Mouse (Mus musculus) T-helper 17 cell (primary cell): ENCODE data around the gene Nfkbil1.

Source experiments
- in situ Hi-C, 2 experiments: fragments of 300-600 bp; cut with MboI, MseI; formaldehyde crosslinking; loops; 1 replicate in 1 of 2; 2 replicates in 1 of 2; pipeline ENCODE4 v1.15.1; 2025; ENCODE audit warnings: high pct_unique_total_duplicates in 2 of 2

The Nfkbil1 gene

DNA sequence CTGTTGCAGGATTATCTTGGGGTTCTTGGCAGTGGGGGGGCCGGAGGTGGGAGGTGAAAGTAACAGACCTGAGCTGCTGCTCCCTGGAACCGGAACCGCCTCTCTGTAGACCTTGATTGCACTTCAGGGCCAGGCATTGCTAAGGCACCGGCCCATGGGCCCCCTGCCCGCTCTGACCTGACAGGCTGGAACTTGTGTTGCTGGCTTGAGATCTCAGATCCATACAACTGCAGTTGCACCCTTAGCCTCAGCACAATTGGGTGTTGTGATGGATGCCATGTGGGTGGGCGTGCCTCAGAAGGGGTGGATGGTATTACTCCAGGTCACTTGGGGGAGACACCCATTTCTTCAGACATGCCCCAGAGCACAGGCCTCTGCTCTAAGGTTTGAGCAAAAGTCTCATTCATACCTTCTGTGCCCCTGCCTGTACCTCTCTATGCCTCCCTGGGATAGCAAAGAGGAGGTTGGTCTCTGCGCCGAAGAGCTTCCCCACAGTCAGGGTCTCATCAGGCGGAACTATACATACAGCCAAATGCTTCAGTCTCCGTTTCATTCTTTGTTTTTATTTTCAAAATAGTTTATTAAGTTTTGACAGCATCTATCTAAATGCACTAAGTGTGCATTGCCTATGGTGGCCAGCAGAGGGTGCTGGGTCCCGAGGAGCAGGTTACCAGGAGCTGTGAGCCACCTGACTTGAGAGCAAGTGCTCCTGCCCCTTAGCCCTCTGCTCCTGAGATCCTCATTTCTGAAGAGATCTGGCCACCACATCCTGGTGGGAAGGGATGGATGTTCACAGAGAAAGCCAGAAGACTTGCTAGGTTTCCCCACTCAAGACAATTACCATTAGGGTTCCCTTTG is 18.9 kb upstream of the Nfkbil1 start:
- in situ Hi-C loops = no loop called here

DNA sequence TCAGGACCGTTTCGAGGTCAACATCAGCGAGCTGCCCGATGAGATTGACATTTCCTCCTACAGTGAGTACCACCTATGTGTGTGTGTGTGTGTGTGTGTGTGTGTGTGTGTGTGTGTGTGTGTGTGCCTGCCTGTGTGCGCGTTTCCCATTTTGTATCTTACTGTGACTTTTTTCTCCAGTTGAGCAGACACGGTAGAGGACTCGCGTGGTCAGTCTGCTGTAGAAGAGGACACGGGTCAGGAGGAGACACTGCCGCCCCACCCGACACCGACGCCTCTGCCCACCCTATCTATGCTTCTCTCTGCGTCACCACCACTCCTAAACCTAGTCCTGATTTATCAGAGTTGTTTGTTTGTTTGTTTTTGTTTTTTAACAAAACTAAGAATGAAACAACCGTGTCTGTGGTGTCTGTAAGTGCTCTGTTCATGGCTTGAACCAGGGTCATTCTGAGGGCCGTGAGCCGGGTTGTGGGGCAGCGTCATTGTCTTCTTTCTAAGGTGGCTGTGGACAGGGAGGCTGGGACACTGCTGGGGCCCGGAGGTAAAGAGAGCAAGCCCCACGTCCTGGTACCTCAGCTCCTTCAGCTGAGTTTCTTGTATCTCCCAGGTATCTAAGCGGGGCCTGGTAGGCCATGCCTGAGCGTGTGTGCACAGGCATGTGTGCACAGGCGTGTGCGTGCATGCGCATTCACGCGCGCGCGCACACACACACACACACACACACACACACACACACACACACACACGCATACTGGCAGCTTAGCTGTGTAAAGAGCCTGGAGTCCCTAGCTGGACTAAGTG is 17.9 kb upstream of the Nfkbil1 start:
- in situ Hi-C loops = no loop called here

DNA sequence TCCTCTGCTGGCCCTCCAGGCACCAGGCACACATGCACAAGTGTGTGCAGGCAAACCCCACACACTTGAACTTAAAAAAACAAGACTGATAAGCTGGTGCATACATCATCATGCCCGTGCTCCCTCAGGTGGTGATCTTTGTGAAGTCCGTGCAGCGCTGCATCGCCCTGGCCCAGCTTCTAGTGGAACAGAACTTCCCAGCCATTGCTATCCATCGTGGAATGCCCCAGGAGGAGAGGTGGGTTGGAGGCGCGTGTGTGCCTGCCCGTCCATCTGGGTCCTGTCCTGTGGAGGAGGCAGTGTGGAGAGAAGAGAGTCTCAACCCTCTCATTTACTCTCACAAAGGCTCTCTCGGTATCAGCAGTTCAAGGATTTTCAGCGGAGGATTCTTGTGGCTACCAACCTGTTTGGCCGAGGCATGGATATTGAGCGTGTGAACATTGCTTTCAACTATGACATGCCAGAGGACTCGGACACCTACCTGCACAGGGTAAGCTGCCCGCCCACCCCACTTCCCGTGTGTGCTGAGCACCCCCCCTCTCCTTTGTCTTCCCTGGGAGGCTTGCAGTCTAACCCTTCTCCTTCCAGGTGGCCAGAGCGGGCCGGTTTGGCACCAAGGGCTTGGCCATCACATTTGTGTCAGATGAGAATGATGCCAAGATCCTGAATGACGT is 17.2 kb upstream of the Nfkbil1 start:
- in situ Hi-C loops = no loop called here

DNA sequence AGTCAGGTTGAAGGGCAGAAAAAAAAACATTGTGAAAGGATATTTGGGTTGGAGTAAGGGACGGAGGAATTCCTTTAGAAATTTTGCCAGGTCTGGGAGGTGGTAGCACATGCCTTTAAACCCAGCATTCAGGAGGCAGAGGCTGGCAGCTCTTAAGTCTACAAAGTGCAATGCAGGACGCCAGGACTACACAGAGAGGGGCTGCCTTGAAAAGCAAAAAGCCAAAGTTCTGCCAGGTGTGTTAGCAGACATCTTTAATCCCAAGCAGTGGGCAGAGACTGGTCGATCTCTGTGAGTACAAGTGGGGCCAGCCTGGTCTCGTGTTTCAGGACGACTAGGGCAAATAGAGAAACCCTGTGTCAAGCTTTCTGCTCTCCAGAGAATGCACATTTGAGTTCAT is 16.4 kb upstream of the Nfkbil1 start:
- in situ Hi-C loops = no loop called here

DNA sequence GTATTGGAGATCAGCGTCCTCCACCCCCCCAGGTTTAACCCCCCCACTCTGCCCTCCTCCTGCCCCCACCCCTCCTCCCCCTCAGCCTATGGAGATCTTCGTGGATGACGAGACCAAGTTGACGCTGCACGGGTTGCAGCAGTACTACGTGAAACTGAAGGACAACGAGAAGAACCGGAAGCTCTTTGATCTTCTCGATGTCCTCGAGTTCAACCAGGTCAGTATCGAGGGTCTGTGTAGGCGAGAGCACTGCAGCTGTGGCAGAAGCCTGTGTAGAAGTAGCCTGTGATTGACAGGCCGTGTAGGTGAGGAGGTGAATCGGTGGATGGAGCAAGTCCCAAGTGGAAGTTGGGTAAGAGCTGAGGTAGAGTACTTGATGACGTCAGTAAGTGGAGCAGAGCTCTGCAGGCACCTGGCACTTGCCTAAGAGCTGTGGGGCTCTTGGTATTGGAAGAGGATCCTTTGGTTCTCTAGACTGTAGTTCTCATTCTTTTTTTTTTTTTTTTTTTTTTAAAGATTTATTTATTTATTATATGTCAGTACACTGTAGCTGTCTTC is 15.6 kb upstream of the Nfkbil1 start:
- in situ Hi-C loops = no loop called here

DNA sequence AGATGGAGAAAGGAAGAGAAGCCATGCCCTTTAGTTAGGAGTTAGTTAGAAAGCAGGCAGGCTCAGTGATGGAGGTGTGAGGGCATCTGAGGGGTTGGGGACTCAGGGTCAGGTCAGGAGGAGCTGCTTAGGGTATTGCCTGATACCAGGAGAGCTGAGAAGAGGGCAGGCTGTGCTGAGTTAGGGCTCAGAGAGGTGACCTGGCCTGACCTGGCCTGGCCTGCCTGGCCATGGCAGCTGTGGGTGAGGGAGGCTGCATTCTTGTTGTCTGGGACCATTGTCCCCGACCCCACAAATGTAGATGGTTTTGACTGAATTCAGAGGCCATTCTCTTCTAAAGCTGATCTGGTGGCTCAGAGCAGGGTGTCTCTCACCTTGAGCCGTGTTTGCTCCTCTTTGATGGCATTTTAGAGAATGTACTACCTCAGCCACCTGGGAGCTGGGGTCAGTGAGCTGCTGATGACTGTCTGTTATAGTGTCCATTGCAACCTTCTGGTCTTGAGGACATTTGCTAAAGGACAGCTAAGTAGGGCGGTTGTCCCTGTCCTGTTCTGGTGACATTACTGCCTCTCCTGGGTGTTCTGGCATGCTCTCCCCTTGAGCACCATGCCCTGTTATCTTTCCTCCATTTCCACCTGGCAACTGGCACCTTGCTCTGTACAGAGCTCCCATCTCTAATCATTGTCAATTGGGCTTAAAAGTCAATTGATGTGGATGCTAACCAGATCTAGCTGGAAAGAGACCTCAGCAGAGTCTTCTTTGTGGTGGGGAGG is 14.9 kb upstream of the Nfkbil1 start:
- in situ Hi-C loops = no loop called here

DNA sequence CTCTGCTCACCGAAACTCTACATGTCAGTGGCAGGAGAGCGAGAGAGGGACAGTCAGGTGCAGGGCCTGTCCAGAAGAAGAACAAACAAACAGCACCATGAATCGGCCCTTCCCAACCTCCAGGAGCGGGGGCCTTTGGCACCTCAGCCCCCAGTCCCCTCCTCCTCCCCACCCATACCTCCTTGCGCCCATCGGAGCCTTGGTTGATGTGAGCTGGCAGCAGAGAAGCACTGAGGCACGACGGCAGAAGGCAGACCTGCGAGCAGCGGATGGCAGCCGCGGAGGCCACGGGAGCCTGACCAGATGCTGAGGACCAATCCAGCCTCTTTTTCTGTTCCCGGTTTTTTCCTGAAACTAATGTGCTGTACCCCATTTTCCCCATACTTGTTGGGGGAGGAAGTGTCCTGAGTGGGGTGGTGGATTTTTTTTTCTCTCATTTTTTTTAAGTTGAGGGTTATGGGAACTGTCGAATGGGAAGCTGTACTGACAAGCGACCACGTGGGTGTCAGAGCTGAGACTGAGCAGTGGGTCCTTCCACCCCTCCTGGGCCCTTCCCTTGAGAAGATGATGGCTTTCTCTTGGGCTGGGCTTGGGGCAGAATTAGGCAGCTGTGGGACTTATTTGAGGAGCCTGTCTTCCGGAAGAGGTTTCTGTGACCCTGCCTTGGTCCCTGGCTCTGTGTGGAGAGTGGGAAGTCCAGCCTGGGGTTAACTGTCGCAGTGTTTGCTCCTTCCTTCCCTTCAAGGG is 14.0 kb upstream of the Nfkbil1 start:
- in situ Hi-C loops = loop anchor here in 1 of 2 experiments (25.0 kb wide), 1 partner anchor 1137 kb away; the partner anchor contains the start of genes Brd2 and H2-DMa

DNA sequence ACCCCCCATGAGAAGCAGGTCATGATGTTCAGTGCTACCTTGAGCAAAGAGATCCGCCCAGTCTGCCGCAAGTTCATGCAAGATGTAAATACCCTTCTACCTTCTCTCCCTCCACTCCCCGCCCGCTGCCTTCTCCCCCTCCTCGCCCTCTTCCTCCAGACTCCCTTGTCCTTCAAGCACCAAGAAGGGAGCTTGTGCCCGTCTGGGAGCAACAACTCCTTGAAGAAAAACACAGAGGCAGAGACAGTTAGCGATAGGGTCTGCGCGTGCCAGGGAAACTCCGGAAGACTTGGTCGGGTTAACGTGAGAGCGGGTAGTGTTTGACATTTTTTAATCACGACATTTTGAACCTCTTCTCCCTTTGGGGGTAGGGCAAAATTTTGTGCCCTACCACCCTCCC is 13.4 kb upstream of the Nfkbil1 start:
- in situ Hi-C loops = loop anchor here in 1 of 2 experiments (25.0 kb wide), 1 partner anchor 1137 kb away; the partner anchor contains the start of genes Brd2 and H2-DMa

DNA sequence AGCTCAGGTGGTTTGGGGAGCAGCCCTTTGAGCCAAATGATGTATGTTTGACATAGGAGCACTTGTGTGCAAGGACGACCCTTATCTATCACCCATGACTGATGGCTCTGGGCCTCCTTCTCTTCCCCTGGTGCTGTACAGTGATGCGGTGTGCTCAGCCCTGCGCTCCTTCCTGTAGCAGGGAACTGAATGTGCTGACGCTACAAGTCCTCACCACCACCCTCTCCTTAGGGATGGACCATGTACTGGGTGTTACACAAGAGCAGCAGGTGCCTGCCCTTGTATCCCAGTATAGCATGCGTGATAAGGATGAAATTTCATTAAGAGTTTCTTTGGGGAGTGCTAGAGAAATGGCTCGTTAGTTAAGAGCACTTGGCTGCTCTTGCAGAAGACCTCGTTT is 11.6 kb upstream of the Nfkbil1 start:
- in situ Hi-C loops = loop anchor here in 1 of 2 experiments (25.0 kb wide), 1 partner anchor 1135 kb away; the partner anchor contains the start of genes Brd2 and H2-DMa

DNA sequence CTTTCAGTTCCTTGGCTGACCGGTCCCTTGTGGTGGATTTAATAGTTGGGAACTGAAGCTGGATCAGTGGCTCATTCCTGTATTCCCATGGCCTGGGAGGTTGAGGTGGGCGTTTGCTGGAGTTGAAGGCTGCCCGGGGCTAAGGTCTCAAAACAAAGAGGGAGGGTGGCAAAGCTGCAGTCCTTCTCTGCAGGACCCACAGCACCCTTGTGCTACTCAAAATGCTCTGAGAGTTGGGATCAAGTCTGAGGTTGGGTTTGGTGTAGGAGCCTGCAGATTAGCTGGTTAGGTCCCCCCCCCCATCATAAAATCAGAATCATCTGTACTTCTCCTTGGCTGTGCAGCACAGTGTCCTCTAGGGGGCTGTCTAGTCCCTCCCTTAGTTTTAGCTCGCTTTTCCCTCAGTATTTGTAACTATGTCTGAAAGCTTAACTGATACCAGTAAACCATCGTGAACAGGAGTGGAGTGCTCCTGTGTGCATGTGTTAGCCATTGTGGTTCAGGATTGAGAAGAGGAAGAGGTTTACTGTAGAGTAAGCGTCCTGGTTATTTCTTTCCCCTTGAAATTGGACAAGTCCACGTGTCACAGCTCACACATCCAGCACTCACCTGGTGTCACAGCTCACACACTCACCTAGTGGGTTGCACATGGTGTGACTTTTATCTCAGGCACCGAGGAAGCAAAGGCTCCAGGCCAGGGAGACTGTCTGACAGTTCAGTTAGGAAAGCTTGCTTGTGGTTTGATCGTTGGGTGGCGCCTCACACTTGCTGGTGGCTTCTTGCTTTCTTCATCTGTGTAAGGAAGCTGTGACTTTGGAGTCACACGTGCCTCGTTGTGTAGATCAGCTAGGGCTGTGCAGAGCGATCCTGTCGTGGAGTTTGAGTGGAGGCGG is 10.4 kb upstream of the Nfkbil1 start:
- in situ Hi-C loops = loop anchor here in 1 of 2 experiments (25.0 kb wide), 1 partner anchor 1134 kb away; the partner anchor contains the start of genes Brd2 and H2-DMa

DNA sequence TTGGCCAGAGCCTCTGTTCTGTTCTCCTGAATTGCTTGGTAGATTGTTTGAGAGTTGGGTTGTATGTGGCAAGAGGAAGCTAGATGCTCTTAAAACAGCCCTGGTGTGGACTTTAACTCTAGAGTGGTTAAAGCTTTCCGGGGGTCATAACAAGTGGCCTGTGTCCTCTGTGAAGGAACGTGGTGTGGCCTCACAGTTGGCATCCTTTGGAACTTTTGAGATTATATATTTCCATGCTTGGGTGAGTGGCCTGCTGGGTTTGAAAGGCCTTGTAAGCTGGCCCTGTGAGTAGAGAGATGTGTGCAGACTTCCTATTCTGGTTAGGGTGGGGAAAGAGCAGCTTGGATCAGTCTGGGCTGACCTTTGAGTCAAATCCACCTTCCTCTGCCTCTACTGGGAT is 9.4 kb upstream of the Nfkbil1 start:
- in situ Hi-C loops = loop anchor here (5.0 to 25.0 kb wide), 2 partner anchors 243 to 1133 kb away; partner anchors contain the start of genes Brd2 (in 1 of the 2), H2-DMa (in 1 of the 2) and Vars (in 1 of the 2)

DNA sequence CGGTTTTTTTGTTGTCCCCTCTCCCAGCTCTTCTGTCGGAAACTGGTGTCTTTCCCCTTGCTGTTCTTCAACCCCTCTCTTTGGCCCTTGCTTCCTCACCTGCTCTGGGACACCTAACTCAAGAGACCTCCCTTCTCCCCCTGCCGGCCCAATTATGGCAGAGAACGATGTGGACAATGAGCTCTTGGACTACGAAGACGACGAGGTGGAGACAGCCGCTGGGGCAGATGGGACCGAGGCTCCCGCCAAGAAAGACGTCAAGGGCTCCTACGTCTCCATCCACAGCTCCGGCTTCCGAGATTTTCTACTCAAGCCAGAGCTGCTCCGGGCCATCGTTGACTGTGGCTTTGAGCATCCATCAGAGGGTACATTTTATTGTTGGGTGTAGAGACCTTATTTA is 7.5 kb upstream of the Nfkbil1 start:
- in situ Hi-C loops = loop anchor here (5.0 to 25.0 kb wide), 2 partner anchors 241 to 1131 kb away; partner anchors contain the start of genes Brd2 (in 1 of the 2), H2-DMa (in 1 of the 2) and Vars (in 1 of the 2)

DNA sequence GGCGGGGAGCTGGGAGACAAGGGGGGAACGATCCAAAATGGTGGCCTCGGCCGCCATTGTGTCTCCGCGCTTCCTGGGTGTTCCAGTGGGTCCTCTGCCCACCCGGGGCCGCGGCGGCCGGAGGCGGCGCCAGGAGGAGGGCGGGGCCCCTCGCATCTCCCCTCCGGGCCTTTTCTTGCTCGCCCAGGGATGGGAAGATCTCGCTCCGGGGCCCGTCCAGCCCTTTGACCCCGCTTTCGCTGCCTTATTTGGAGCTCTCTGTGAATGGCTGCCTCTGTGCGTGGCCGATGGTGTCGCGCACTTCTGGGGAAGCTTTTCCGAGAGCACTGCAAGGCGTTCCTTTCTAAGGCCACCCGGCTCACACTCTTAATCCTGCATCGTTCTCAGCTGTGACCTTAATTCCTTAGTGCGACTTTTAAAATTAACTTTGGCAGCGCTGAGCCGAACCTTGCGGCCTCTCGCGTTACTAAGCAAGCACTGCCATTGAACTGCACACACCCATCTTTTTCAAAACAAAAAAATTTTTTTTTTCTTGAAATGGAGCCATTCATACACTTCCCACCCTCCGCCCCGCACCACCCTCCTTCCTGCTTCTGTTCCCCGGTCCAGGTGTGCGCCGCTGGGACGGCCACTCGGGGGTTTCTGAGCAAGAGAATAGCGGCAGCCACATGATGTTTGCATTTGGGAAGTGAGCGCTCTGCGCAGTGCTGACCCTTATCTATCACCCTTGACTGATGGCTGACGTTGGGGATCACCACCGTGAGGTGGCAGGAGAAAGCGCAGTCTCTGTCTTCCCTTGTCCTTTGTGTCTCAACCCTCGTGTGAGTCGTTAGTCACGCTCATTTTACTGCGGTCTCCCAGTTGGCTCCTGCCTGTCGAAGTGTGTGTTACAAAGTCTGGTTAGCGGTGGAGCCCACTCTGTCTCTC is 6.7 kb upstream of the Nfkbil1 start:
- in situ Hi-C loops = loop anchor here (5.0 to 25.0 kb wide), 2 partner anchors 240 to 1130 kb away; partner anchors contain the start of genes Brd2 (in 1 of the 2), H2-DMa (in 1 of the 2) and Vars (in 1 of the 2)

DNA sequence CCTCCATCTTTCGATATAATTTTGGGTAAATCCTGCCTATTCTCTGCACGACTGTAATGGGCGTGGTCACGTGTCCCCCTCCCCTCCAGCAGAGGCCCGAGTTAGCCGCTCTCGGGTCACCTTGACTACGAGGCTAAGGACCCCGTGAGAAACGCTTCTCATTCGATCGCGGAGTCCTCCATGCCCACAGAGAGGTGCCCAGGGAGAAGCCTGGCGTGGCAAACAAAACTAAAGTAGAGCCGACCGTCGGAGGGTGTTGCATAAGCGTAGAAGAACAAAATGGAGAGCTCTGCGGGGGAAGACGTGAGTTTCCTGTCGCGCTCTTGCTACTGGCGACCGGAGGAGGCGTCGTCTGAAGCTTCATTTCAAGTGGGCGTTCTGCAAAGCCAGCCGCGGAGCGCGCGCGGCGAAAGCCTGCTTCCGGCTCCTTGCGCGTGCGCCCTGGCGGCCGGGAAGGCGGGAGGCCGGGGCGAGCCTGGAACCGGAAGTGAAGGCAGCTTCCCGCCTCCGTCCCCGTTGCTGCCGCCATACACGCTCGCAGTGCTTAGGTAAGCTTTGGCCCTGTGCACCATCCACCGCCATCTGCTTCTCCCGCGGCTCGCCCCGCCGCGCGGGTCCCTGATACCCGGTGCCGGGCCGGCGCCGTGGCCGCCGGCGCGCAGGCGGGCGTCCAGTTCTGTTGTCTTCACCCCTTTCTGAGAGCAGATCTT is 5.9 kb upstream of the Nfkbil1 start, which contains the start of gene Ddx39b:
Ddx39b (plus strand) TSS at position 442 of the 710 bp plus-strand sequence.
- in situ Hi-C loops = loop anchor here (5.0 to 25.0 kb wide), 2 partner anchors 239 to 1129 kb away; partner anchors contain the start of genes Brd2 (in 1 of the 2), H2-DMa (in 1 of the 2) and Vars (in 1 of the 2)

DNA sequence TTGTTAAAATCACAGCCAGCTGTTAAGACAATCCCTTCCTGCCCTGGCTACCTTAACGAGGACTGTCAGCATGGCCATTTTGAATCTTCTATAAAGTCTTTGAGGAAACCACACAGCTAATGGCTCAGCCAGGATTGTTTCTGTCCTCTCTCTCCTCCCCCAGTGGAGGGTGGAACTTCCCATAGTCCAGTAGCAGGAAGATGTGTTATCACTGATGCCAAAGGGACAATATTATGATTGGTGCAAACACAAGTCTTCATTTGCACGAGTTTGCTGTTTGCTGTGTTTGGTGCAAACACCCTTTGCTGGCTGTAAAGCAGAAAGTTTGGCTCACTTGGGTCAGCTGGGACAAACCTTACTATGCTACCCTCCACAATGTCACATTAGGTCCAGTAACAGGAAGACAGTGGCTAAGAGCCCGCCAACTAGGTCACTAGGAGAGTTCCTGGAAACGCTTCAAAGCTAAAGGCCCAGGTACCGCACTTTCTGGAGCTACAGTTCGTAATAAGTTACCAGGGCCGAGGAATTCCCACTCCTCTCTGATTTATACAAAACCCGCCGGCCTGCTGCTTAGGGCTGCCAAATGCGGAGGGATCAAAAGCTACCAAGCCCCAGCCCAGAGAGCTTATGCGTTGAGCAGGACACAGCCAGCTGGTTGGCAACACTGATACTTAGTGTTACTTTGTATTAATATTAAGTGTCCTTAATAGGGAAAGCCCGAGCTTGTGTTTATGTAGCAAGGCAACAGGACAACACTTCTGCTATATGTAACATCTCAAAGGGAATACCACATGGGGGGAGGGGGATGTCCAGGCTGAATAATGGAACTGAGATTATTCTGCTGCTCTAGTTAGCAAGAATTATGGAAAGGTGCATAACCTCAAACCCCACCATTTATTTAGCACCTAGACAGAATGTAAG is 5.1 kb upstream of the Nfkbil1 start:
- in situ Hi-C loops = loop anchor here (5.0 to 25.0 kb wide), 2 partner anchors 238 to 1128 kb away; partner anchors contain the start of genes Brd2 (in 1 of the 2), H2-DMa (in 1 of the 2) and Vars (in 1 of the 2)
